Mouse (Mus musculus) bone marrow, adult 2 months (tissue): ENCODE measurements at regions not wholly inside any gene's neighbourhood (a gene's known extent, or its start where the extent isn't known, plus 50 kb on each side); places are given as distances from the start of the nearest gene placed in this dataset.

ENCODE experiments used
- CTCF ChIP-seq: fragments of 200-500 bp; IDR thresholded peaks from 2 replicates; pipeline ENCODE4 v1.5.1; 2011; ENCODE audit warnings: low read length, control low read depth; ENCODE audit not compliant: control insufficient read depth, insufficient read depth
- POLR2A ChIP-seq: fragments of 200-500 bp; IDR thresholded peaks from 2 replicates; pipeline ENCODE4 v1.6.1; 2011; ENCODE audit warnings: low read depth, mild to moderate bottlenecking, control low read depth, low read length, borderline replicate concordance; ENCODE audit not compliant: control insufficient read depth

- TF ChIP-seq POLR2A: no peak
- no peak for TF ChIP-seq CTCF
Observed at GRCm38 (mm10) chr4:54170202-54170931, 344.5 kb downstream of the Tmem38b start.
